Mouse (Mus musculus): ENCODE data around the gene Col9a1. TPM values are rescaled to one million over a fixed set of nuclear protein-coding genes. Genes with fewer than 3 reads are reported as not detected.

The Col9a1 gene
- polyA plus RNA-seq, 1 experiment from 2014 or later = 12.7 TPM

GRCm38 (mm10) chr1:24248294-24249104, 71.1 kb downstream of the Col9a1 start:
- Histone ChIP-seq H3K9me3 (ENCODE audit: control insufficient read depth, low read length) (no peaks in the 10 kb centered on the region), H3K4me2 (ENCODE audit: low read depth, low read length, severe bottlenecking) (no peak overlapping the region), H3K4me3 (ENCODE audit: low read depth, low read length) (no peak overlapping the region), H3K9ac (ENCODE audit: low read length) (no peak overlapping the region), H3K4me1 (replicated peaks; ENCODE audit: control insufficient read depth, insufficient read depth, low read length) (peaks cover 4% of the 10 kb centered on the region; the same call in 1 of the 2 replicates), H3K27ac (ENCODE audit: low read depth, low read length) (no peak overlapping the region), H3K36me3 (ENCODE audit: control insufficient read depth, insufficient read depth, low read length) (no peaks in the 10 kb centered on the region), H3K27me3 (ENCODE audit: control insufficient read depth, insufficient read depth, low read length) (no peaks in the 10 kb centered on the region; the same call in 1 of the 2 replicates)
- no peak for DNase-seq (ENCODE audit: low spot score)
- no peak for ATAC-seq (replicated peaks; ENCODE audit: low FRiP score)
- 74% methylated on average over 10 of the region's 10 CpGs for WGBS

- ATAC-seq (replicated peaks; ENCODE audit: low FRiP score) (peak; percentile 63), DNase-seq (ENCODE audit: low spot score) (no peak)
- Histone ChIP-seq H3K4me1 (replicated peaks; ENCODE audit: control insufficient read depth, insufficient read depth, low read length) (peaks cover 4% of the 10 kb centered on the region; the same call in 1 of the 2 replicates), H3K27me3 (ENCODE audit: control insufficient read depth, insufficient read depth, low read length) (no peaks in the 10 kb centered on the region; the same call in 1 of the 2 replicates), H3K9me3 (ENCODE audit: control insufficient read depth, low read length) (no peaks in the 10 kb centered on the region), H3K9ac (ENCODE audit: low read length) (no peak overlapping the region), H3K4me3 (ENCODE audit: low read depth, low read length) (no peak overlapping the region), H3K27ac (ENCODE audit: low read depth, low read length) (no peak overlapping the region), H3K4me2 (ENCODE audit: low read depth, low read length, severe bottlenecking) (no peak overlapping the region), H3K36me3 (ENCODE audit: control insufficient read depth, insufficient read depth, low read length) (no peaks in the 10 kb centered on the region)
- WGBS = 53% methylated on average over 3 of the region's 3 CpGs
Observed at GRCm38 (mm10) chr1:24249105-24249664, 71.8 kb downstream of the Col9a1 start.

DNA sequence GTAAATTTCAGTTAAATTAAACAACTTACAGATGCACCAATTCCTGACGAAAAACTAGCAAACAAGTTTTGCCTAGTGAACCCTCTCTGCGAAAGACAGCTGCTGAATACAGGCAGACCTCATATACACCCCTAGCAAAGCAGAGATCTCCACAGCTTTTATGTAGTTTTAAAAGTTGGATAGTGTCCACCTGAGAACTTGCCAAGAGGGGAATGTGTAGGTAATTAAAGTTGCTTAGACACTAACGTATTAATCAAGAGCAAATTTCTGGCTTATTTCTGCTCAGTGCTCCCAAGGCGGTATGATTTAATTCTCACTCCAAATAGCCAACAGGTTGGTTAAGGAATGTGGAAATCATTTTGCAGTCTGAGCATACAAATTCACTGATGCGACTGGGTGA, 80.6 kb downstream of the Col9a1 start:
- WGBS = 78% methylated on average over 5 of the region's 5 CpGs
- no peak overlapping the region for H3K27ac ChIP-seq (ENCODE audit: low read depth, low read length)
- H3K9ac ChIP-seq (ENCODE audit: low read length) = no peak overlapping the region
- H3K36me3 ChIP-seq (ENCODE audit: control insufficient read depth, insufficient read depth, low read length) = no peaks in the 10 kb centered on the region
- ATAC-seq (replicated peaks; ENCODE audit: low FRiP score) (no peak), DNase-seq (ENCODE audit: low spot score) (no peak)
- H3K9me3 ChIP-seq (ENCODE audit: control insufficient read depth, low read length) = no peaks in the 10 kb centered on the region
- no peaks in the 10 kb centered on the region for H3K27me3 ChIP-seq (ENCODE audit: control insufficient read depth, insufficient read depth, low read length)
- H3K4me1 ChIP-seq (replicated peaks; ENCODE audit: control insufficient read depth, insufficient read depth, low read length) = no peaks in the 10 kb centered on the region
- H3K4me3 ChIP-seq (ENCODE audit: low read depth, low read length) = no peak overlapping the region
- H3K4me2 ChIP-seq (ENCODE audit: low read depth, low read length, severe bottlenecking) = no peak overlapping the region

DNA sequence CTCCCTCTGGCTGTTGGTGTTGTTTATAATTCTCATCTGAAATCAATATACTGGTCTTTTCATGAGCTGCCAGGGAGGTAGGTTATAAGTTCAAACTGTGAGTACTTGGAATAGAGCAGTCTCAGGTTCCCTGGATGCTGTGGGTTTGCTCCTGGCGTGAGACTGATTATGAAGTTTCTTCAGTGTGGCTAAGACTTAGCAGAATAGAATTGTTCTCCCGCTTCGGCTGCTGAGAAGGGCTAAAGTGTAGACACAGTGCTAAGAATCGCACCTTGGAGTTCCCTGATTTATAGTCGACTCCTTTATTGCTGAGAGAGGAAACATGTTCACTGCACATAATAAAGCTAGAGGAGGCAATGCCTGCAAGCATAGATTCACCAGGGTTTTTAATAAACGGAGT, 82.0 kb downstream of the Col9a1 start:
- no peaks in the 10 kb centered on the region for H3K36me3 ChIP-seq (ENCODE audit: control insufficient read depth, insufficient read depth, low read length)
- H3K4me2 ChIP-seq (ENCODE audit: low read depth, low read length, severe bottlenecking) = no peak overlapping the region
- H3K4me1 ChIP-seq (replicated peaks; ENCODE audit: control insufficient read depth, insufficient read depth, low read length) = no peaks in the 10 kb centered on the region
- ATAC-seq (replicated peaks; ENCODE audit: low FRiP score) = no peak
- H3K9me3 ChIP-seq (ENCODE audit: control insufficient read depth, low read length) = no peaks in the 10 kb centered on the region
- H3K27ac ChIP-seq (ENCODE audit: low read depth, low read length) = no peak overlapping the region
- WGBS = 72% methylated on average over 6 of the region's 6 CpGs
- no peaks in the 10 kb centered on the region for H3K27me3 ChIP-seq (ENCODE audit: control insufficient read depth, insufficient read depth, low read length)
- no peak for DNase-seq (ENCODE audit: low spot score)
- H3K4me3 ChIP-seq (ENCODE audit: low read depth, low read length) = no peak overlapping the region
- no peak overlapping the region for H3K9ac ChIP-seq (ENCODE audit: low read length)

DNA sequence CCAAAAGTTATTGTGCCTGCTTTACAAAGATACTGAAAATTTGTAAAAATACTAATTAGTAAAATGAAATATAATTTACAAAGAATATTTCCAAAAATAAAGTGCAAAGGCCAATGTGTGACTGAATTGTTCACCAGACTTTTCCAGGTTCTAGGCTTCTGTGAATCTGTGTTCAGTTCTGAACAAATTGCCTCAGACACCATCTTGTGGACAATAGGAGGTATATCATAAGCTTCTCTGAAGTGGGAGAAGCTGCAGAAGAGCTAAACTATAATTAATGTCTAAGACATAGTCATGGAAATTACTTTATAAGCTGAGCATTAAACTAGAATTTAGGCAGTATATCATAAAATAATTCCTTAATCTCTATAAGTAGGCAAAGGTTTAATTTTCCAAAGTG, 83.8 kb downstream of the Col9a1 start:
- no peak for ATAC-seq (replicated peaks; ENCODE audit: low FRiP score)
- no peaks in the 10 kb centered on the region for H3K9me3 ChIP-seq (ENCODE audit: control insufficient read depth, low read length)

GRCm38 (mm10) chr1:24267022-24267421, 89.6 kb downstream of the Col9a1 start:
- H3K27ac ChIP-seq (ENCODE audit: low read depth, low read length) = no peak overlapping the region
- no peaks in the 10 kb centered on the region for H3K27me3 ChIP-seq (ENCODE audit: control insufficient read depth, insufficient read depth, low read length)
- H3K4me3 ChIP-seq (ENCODE audit: low read depth, low read length) = no peak overlapping the region
- 29% methylated on average over 3 of the region's 3 CpGs for WGBS
- H3K9ac ChIP-seq (ENCODE audit: low read length) = no peak overlapping the region
- H3K4me1 ChIP-seq (replicated peaks; ENCODE audit: control insufficient read depth, insufficient read depth, low read length) = no peaks in the 10 kb centered on the region
- no peak overlapping the region for H3K4me2 ChIP-seq (ENCODE audit: low read depth, low read length, severe bottlenecking)
- no peaks in the 10 kb centered on the region for H3K36me3 ChIP-seq (ENCODE audit: control insufficient read depth, insufficient read depth, low read length)
- ATAC-seq (replicated peaks; ENCODE audit: low FRiP score) (no peak), DNase-seq (ENCODE audit: low spot score) (no peak)
- no peaks in the 10 kb centered on the region for H3K9me3 ChIP-seq (ENCODE audit: control insufficient read depth, low read length)

More for the DNA sequence above, 83.8 kb downstream of the Col9a1 start:
- DNase-seq (ENCODE audit: low spot score) = no peak
- H3K9ac ChIP-seq (ENCODE audit: low read length) = no peak overlapping the region
- no peaks in the 10 kb centered on the region for H3K4me1 ChIP-seq (replicated peaks; ENCODE audit: control insufficient read depth, insufficient read depth, low read length)
- H3K4me3 ChIP-seq (ENCODE audit: low read depth, low read length) = no peak overlapping the region
- no peaks in the 10 kb centered on the region for H3K36me3 ChIP-seq (ENCODE audit: control insufficient read depth, insufficient read depth, low read length)
- no peaks in the 10 kb centered on the region for H3K27me3 ChIP-seq (ENCODE audit: control insufficient read depth, insufficient read depth, low read length)
- H3K27ac ChIP-seq (ENCODE audit: low read depth, low read length) = no peak overlapping the region
- no peak overlapping the region for H3K4me2 ChIP-seq (ENCODE audit: low read depth, low read length, severe bottlenecking)

DNA sequence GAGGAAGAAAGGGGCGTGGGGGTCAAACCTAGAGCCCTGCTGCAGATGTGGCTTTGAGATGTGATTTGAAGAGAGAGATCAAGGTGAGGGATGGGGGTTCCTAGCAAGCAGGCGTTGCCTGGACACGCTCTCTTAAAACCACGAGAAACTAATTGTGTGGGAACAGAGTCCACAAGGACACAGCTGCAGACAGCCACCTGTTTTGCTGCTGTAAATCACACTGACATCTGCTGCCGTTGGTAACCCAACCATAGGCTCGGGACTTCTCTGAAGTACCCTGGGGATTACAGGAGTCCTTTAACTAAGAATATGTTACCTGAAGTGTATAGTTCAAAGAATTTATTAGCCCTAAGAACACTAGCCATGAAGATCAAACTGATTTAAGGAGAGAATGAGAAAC, 109.0 kb downstream of the Col9a1 start:
- no peak overlapping the region for H3K9ac ChIP-seq (ENCODE audit: low read length)
- no peak overlapping the region for H3K4me3 ChIP-seq (ENCODE audit: low read depth, low read length)
- ATAC-seq (replicated peaks; ENCODE audit: low FRiP score) (no peak), DNase-seq (ENCODE audit: low spot score) (no peak)
- H3K9me3 ChIP-seq (ENCODE audit: control insufficient read depth, low read length) = no peaks in the 10 kb centered on the region
- no peaks in the 10 kb centered on the region for H3K36me3 ChIP-seq (ENCODE audit: control insufficient read depth, insufficient read depth, low read length)
- no peak overlapping the region for H3K27ac ChIP-seq (ENCODE audit: low read depth, low read length)
- 71% methylated on average over 6 of the region's 6 CpGs for WGBS
- H3K4me2 ChIP-seq (ENCODE audit: low read depth, low read length, severe bottlenecking) = no peak overlapping the region
- H3K4me1 ChIP-seq (replicated peaks; ENCODE audit: control insufficient read depth, insufficient read depth, low read length) = no peaks in the 10 kb centered on the region
- H3K27me3 ChIP-seq (ENCODE audit: control insufficient read depth, insufficient read depth, low read length) = no peaks in the 10 kb centered on the region

DNA sequence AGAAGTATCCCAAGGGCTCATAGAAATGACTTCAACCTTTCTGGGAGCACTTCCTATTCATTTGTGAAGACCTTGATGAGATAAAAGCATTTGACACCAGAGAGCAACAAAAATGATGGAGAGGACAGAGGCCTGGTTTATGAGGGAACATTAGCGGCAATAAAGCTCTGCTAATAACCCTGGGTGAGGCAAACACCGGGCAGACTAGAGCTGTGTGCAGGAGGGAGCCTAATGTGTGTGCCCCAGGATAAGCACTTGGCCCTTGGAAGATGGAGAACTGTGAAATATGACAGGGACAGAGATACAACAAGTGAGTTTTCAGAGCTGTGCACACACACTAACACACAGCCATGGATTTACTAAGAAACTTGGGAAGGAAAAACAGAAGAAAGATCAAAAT, 115.1 kb downstream of the Col9a1 start:
- Histone ChIP-seq H3K9ac (ENCODE audit: low read length) (no peak overlapping the region), H3K4me2 (ENCODE audit: low read depth, low read length, severe bottlenecking) (no peak overlapping the region), H3K36me3 (ENCODE audit: control insufficient read depth, insufficient read depth, low read length) (no peaks in the 10 kb centered on the region), H3K27ac (ENCODE audit: low read depth, low read length) (no peak overlapping the region), H3K9me3 (ENCODE audit: control insufficient read depth, low read length) (no peaks in the 10 kb centered on the region), H3K4me3 (ENCODE audit: low read depth, low read length) (no peak overlapping the region), H3K27me3 (ENCODE audit: control insufficient read depth, insufficient read depth, low read length) (no peaks in the 10 kb centered on the region), H3K4me1 (replicated peaks; ENCODE audit: control insufficient read depth, insufficient read depth, low read length) (no peaks in the 10 kb centered on the region)
- 88% methylated on average over 2 of the region's 2 CpGs for WGBS
- ATAC-seq (replicated peaks; ENCODE audit: low FRiP score) = no peak
- DNase-seq (ENCODE audit: low spot score) = no peak

All from forebrain, embryonic 11.5 days (tissue).